Mouse (Mus musculus) CH12.LX (cell line): ENCODE data around the gene Iqschfp. TPM values are rescaled to one million over a fixed set of nuclear protein-coding genes. Genes with fewer than 3 reads are reported as not detected.

Source experiments
- DNase-seq: peaks from one replicate; pipeline ENCODE4 v3.0.0-alpha.2; 2013; ENCODE audit errors: extremely low read depth
- H3K27ac ChIP-seq: 2 replicates; pipeline ENCODE4 v1.5.1; 2012; ENCODE audit warnings: low read depth, mild to moderate bottlenecking, control low read depth, moderate library complexity; ENCODE audit not compliant: insufficient read depth
- H3K27me3 ChIP-seq: replicated peaks from 2 replicates; pipeline ENCODE3; 2012; ENCODE audit warnings: inconsistent platforms
- H3K36me3 ChIP-seq, 2 experiments: replicated peaks in 1 of 2; 2 replicates each; pipeline versions ENCODE3 to v1.6.1; 2012; ENCODE audit warnings: inconsistent platforms in 1 of 2, low read length in 1 of 2, mild to moderate bottlenecking in 1 of 2, mixed read lengths in 1 of 2, moderate library complexity in 1 of 2; ENCODE audit not compliant: control insufficient read depth in 1 of 2, insufficient read depth in 1 of 2
- H3K4me1 ChIP-seq, 2 experiments: 2 replicates each; pipeline ENCODE4 v1.6.1; 2012; ENCODE audit warnings: inconsistent platforms in 1 of 2, moderate library complexity in 1 of 2; ENCODE audit not compliant: insufficient read depth in 2 of 2, control insufficient read depth in 1 of 2
- H3K4me2 ChIP-seq: 2 replicates; pipeline ENCODE4 v1.6.1; 2012; ENCODE audit warnings: low read depth, mild to moderate bottlenecking, control low read depth; ENCODE audit not compliant: poor library complexity, insufficient read depth, severe bottlenecking
- H3K4me3 ChIP-seq, 3 experiments: fragments of 150-350 bp in 1 of 3; sonication (generic) in 1 of 3; replicated peaks in 1 of 3; 2 replicates each; pipeline versions ENCODE3 to v1.5.1; 2011 to 2012; ENCODE audit warnings: low read depth in 2 of 3, low read length in 2 of 3, mild to moderate bottlenecking in 2 of 3, moderate library complexity in 2 of 3, control low read depth in 1 of 3, improper control_type of control experiment in 1 of 3, inconsistent platforms in 1 of 3, mixed read lengths in 1 of 3; ENCODE audit not compliant: poor library complexity in 1 of 3
- H3K79me2 ChIP-seq: replicated peaks from 2 replicates; pipeline ENCODE4 v1.6.1; 2012; ENCODE audit warnings: mild to moderate bottlenecking, moderate library complexity; ENCODE audit not compliant: control insufficient read depth, poor library complexity, insufficient read depth, severe bottlenecking; ENCODE audit errors: extremely low read depth
- H3K9ac ChIP-seq: 2 replicates; pipeline ENCODE4 v1.6.1; 2012; ENCODE audit warnings: low read depth, mild to moderate bottlenecking, control low read depth, moderate library complexity; ENCODE audit not compliant: insufficient read depth
- H3K9me3 ChIP-seq: replicated peaks from 2 replicates; pipeline ENCODE3; 2012; ENCODE audit warnings: low read length, inconsistent platforms, mixed read lengths
- BHLHE40 ChIP-seq: IDR thresholded peaks from 2 replicates; pipeline ENCODE4 v1.6.1; 2011; ENCODE audit warnings: mild to moderate bottlenecking, low read depth, low read length, improper control_type of control experiment
- CHD2 ChIP-seq: IDR thresholded peaks from 2 replicates; pipeline ENCODE4 v1.6.1; 2011; ENCODE audit warnings: low read length, improper control_type of control experiment
- CTCF ChIP-seq, 2 experiments: IDR thresholded peaks in 1 of 2; conservative IDR thresholded peaks in 1 of 2; 2 replicates each; pipeline ENCODE4 v1.5.1; 2011 to 2012; ENCODE audit warnings: low read depth in 2 of 2, low read length in 2 of 2, improper control_type of control experiment in 1 of 2, inconsistent platforms in 1 of 2, mild to moderate bottlenecking in 1 of 2, moderate library complexity in 1 of 2
- ELF1 ChIP-seq: IDR thresholded peaks from 2 replicates; pipeline ENCODE4 v1.6.1; 2014; ENCODE audit warnings: low read depth, mild to moderate bottlenecking, inconsistent platforms, low read length, improper control_type of control experiment
- ETS1 ChIP-seq: conservative IDR thresholded peaks from 2 replicates; pipeline ENCODE4 v1.6.1; 2012; ENCODE audit warnings: low read depth, mild to moderate bottlenecking, inconsistent platforms, low read length, improper control_type of control experiment, moderate library complexity
- GABPA ChIP-seq: IDR thresholded peaks from 2 replicates; pipeline ENCODE4 v1.6.1; 2012; ENCODE audit warnings: low read depth, low read length, improper control_type of control experiment, inconsistent platforms; ENCODE audit not compliant: insufficient replicate concordance
- JUN ChIP-seq: IDR thresholded peaks from 2 replicates; pipeline ENCODE4 v1.6.1; 2011; ENCODE audit warnings: low read depth, mild to moderate bottlenecking, low read length, improper control_type of control experiment, moderate library complexity; ENCODE audit not compliant: insufficient read depth
- JUND ChIP-seq: conservative IDR thresholded peaks from 2 replicates; pipeline ENCODE4 v1.6.1; 2011; ENCODE audit warnings: low read depth, low read length, improper control_type of control experiment
- MAFK ChIP-seq: IDR thresholded peaks from 2 replicates; pipeline ENCODE4 v1.6.1; 2011; ENCODE audit warnings: low read length, improper control_type of control experiment; ENCODE audit not compliant: insufficient replicate concordance
- MEF2A ChIP-seq: IDR thresholded peaks from 2 replicates; pipeline ENCODE4 v1.6.1; 2014; ENCODE audit warnings: low read depth, mild to moderate bottlenecking, inconsistent platforms, low read length, improper control_type of control experiment, borderline replicate concordance
- MXI1 ChIP-seq: IDR thresholded peaks from 2 replicates; pipeline ENCODE4 v1.6.1; 2011; ENCODE audit warnings: mild to moderate bottlenecking, low read depth, low read length, improper control_type of control experiment
- NELFE ChIP-seq: IDR thresholded peaks from 2 replicates; pipeline ENCODE4 v1.6.1; 2011; ENCODE audit warnings: low read depth, low read length, improper control_type of control experiment
- NRF1 ChIP-seq: IDR thresholded peaks from 2 replicates; pipeline ENCODE4 v1.6.1; 2014; ENCODE audit warnings: low read depth, mild to moderate bottlenecking, inconsistent platforms, low read length, improper control_type of control experiment, moderate library complexity
- POLR2A ChIP-seq: IDR thresholded peaks from 2 replicates; pipeline ENCODE4 v1.6.1; 2011; ENCODE audit warnings: low read depth, mild to moderate bottlenecking, improper control_type of control experiment, low read length
- POLR2AphosphoS2 ChIP-seq: IDR thresholded peaks from 2 replicates; pipeline ENCODE4 v1.6.1; 2011; ENCODE audit warnings: low read depth, low read length, improper control_type of control experiment
- RAD21 ChIP-seq: IDR thresholded peaks from 2 replicates; pipeline ENCODE4 v1.6.1; 2011; ENCODE audit warnings: low read depth, mild to moderate bottlenecking, low read length, improper control_type of control experiment, moderate library complexity
- TBP ChIP-seq: conservative IDR thresholded peaks from 2 replicates; pipeline ENCODE4 v1.6.1; 2011; ENCODE audit warnings: low read depth, low read length, improper control_type of control experiment
- TCF12 ChIP-seq: IDR thresholded peaks from 2 replicates; pipeline ENCODE4 v1.6.1; 2014; ENCODE audit warnings: low read depth, mild to moderate bottlenecking, inconsistent platforms, low read length, improper control_type of control experiment
- UBTF ChIP-seq: IDR thresholded peaks from 2 replicates; pipeline ENCODE4 v1.6.1; 2012; ENCODE audit warnings: low read depth, mild to moderate bottlenecking, inconsistent platforms, low read length, improper control_type of control experiment, moderate library complexity
- USF1 ChIP-seq: IDR thresholded peaks from 2 replicates; pipeline ENCODE4 v1.6.1; 2014; ENCODE audit warnings: low read depth, mild to moderate bottlenecking, inconsistent platforms, low read length, improper control_type of control experiment
- ZC3H11A ChIP-seq: IDR thresholded peaks from 2 replicates; pipeline ENCODE4 v1.6.1; 2012; ENCODE audit warnings: low read depth, mild to moderate bottlenecking, inconsistent platforms, low read length, improper control_type of control experiment
- ZMIZ1 ChIP-seq: IDR thresholded peaks from 2 replicates; pipeline ENCODE4 v1.6.1; 2012; ENCODE audit warnings: low read depth, mild to moderate bottlenecking, inconsistent platforms, low read length, improper control_type of control experiment
- ZNF384 ChIP-seq: IDR thresholded peaks from 2 replicates; pipeline ENCODE4 v1.6.1; 2012; ENCODE audit warnings: low read depth, low read length, improper control_type of control experiment, inconsistent platforms
- dilution Hi-C: fragments of 300-500 bp; cut with MboI; formaldehyde crosslinking; loops from 2 replicates; pipeline ENCODE4 v1.14.3; 2020; ENCODE audit warnings: low sequenced_read_pairs; ENCODE audit not compliant: extremely low pct_unique_long_range_greater_than_20kb, extremely low pct_ligation_motif_present
- in situ Hi-C: fragments of 300-500 bp; cut with MboI; formaldehyde crosslinking; loops from 3 replicates; pipeline ENCODE4 v1.14.3; 2019; ENCODE audit warnings: low sequenced_read_pairs, low pct_ligation_motif_present, low pct_unique_long_range_greater_than_20kb, mixed read lengths
- polyA plus RNA-seq: library from polyadenylated mRNA; unstranded; fragments of >175 nt; gene quantifications from 2 replicates; pipeline ENCODE4 v1.2.1, GENCODE M21; 2012; ENCODE audit warnings: low read depth; ENCODE audit not compliant: insufficient read length
- total RNA-seq, 2 experiments: library from RNA; depleted of rRNA; stranded (reverse); fragments of 300-350 nt in 1 of 2; fragments of >200 nt in 1 of 2; gene quantifications; 2 replicates each; pipeline ENCODE4 v1.2.3; 2012 to 2014

The Iqschfp gene
- total and polyA plus RNA-seq, 3 experiments, result 0.13 to 0.25 TPM; not detected in 1

GRCm38 (mm10) chr3:68325575-68325974 is 433.5 kb downstream of the Iqschfp start:
- Histone ChIP-seq H3K4me2 (no peak overlapping the region), H3K4me3 (no peak overlapping the region), H3K4me1 (no peaks in the 10 kb centered on the region), H3K27ac (no peak overlapping the region), H3K27me3 (no peaks in the 10 kb centered on the region), H3K9ac (no peak overlapping the region), H3K36me3 (no peaks in the 10 kb centered on the region), H3K9me3 (no peaks in the 10 kb centered on the region), H3K79me2 (no peaks in the 10 kb centered on the region)
- TF ChIP-seq UBTF (no peak), POLR2AphosphoS2 (no peak), MEF2A (no peak), BHLHE40 (no peak), ZC3H11A (no peak), ZNF384 (no peak), MAFK (no peak), CHD2 (no peak), ELF1 (no peak), RAD21 (no peak), CTCF (conservative IDR thresholded peaks at IDR 0.05 in 1 of 2, IDR thresholded peaks at IDR 0.05 in 1 of 2; ENCODE audit: low read depth in 2 of 2, low read length in 2 of 2) (no peak), GABPA (no peak), ZMIZ1 (no peak), TCF12 (no peak), JUN (no peak), NELFE (no peak), MXI1 (no peak)
- DNase-seq, result no peak
- in situ Hi-C loops (no loop called here), dilution Hi-C loops (no loop called here)

GRCm38 (mm10) chr3:68332515-68332914 is 440.5 kb downstream of the Iqschfp start:
- Histone ChIP-seq H3K36me3 (no peaks in the 10 kb centered on the region), H3K27ac (no peak overlapping the region), H3K4me3 (no peak overlapping the region), H3K9ac (no peak overlapping the region)
- DNase-seq, result no peak
- in situ Hi-C loops (no loop called here), dilution Hi-C loops (no loop called here)
- no peak for TF ChIP-seq ETS1
- TF ChIP-seq JUND, result no peak
- TF ChIP-seq MXI1, result no peak
- no peak for TF ChIP-seq CHD2
- TF ChIP-seq POLR2A, result no peak
- TF ChIP-seq NRF1, result no peak
- no peak for TF ChIP-seq TBP
- no peak for TF ChIP-seq USF1
- no peak for TF ChIP-seq MAFK
- TF ChIP-seq NELFE, result no peak
- no peak for TF ChIP-seq ZC3H11A
- TF ChIP-seq, all 38 proteins: peak for 0
- Histone ChIP-seq H3K4me2 (no peak overlapping the region), H3K4me1 (peaks cover 2 to 28% of the 10 kb centered on the region in 2 experiments; a peak in 2 of 4 replicates), H3K9me3 (no peaks in the 10 kb centered on the region), H3K79me2 (no peaks in the 10 kb centered on the region), H3K27me3 (no peaks in the 10 kb centered on the region)
